Mouse (Mus musculus) heart, embryonic 10.5 days (tissue): ENCODE data around the gene Ergic1. TPM values are rescaled to one million over a fixed set of nuclear protein-coding genes. Genes with fewer than 3 reads are reported as not detected.
A peak's percentile ranks its signal among the peaks of the same experiment; 100 is the strongest.

Experiments
- DNase-seq: peaks from one replicate; pipeline ENCODE4 v3.0.0-alpha.2; 2017; ENCODE audit warnings: low spot score
- H3K27ac ChIP-seq: fragments of 300-500 bp; sonication (generic); 2 replicates; pipeline ENCODE4 v1.5.1; 2016; ENCODE audit warnings: mild to moderate bottlenecking
- H3K27me3 ChIP-seq: fragments of 300-500 bp; sonication (generic); 2 replicates; pipeline ENCODE4 v1.6.1; 2016; ENCODE audit warnings: mild to moderate bottlenecking; ENCODE audit not compliant: poor library complexity, insufficient read depth, severe bottlenecking
- H3K36me3 ChIP-seq: fragments of 300-500 bp; sonication (generic); 2 replicates; pipeline ENCODE4 v1.6.1; 2016; ENCODE audit warnings: mild to moderate bottlenecking, moderate library complexity
- H3K4me1 ChIP-seq: fragments of 300-500 bp; sonication (generic); 2 replicates; pipeline ENCODE4 v1.6.1; 2016; ENCODE audit warnings: mild to moderate bottlenecking
- H3K4me3 ChIP-seq: fragments of 300-500 bp; sonication (generic); 2 replicates; pipeline ENCODE4 v1.5.1; 2016; ENCODE audit warnings: mild to moderate bottlenecking, moderate library complexity
- H3K9me3 ChIP-seq: fragments of 300-500 bp; sonication (generic); 2 replicates; pipeline ENCODE4 v1.6.1; 2016; ENCODE audit warnings: mild to moderate bottlenecking, moderate library complexity
- WGBS: fragments of 180-500 bp; shearing (Covaris S2); methylation state at CpG from one replicate; pipeline ENCODE4 v1.1.7; 2016; 5-methylcytosine and 5-hydroxymethylcytosine counted together
- polyA plus RNA-seq: library from polyadenylated mRNA; unstranded; fragments of >200 nt; fragmentation: Nextera tagmentation; extraction: Ambion mirVana; gene quantifications from 2 replicates; pipeline ENCODE4 v1.2.1, GENCODE M21; 2016

Gene Ergic1
- polyA plus RNA-seq, 1 experiment from 2014 or later, result 150 TPM

DNA sequence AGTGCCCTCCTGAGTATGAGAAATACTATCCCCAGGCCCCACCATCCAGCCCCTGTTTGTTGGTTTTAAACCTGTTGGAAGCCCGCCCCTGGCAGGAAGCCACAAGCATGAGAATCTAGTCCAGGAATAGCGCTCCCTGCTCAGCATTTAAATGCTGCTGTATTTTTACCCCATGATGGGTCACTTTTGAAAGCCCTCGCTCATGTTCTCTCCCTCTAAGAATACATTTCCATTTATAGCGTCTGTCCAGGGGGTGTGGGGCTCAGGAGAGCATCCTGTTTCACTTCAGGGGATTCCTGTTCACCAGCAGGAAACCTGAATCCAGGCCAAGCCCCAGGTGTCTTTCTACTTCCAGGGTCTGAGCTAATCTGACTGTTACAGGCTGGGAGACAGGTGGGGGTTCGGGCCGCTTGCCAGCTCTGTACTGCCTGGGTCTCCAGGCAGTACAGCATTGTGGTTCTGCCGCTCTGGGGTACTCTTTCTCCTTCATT, 34.9 kb downstream of the Ergic1 start:
- H3K27ac ChIP-seq, result peak overlapping the region; percentile 89
- H3K4me1 ChIP-seq, result peaks cover 62% of the 10 kb centered on the region
- H3K4me3 ChIP-seq, result peak overlapping the region; percentile 20; the same call in 1 of the 2 replicates
- peaks cover 23% of the 10 kb centered on the region; the same call in 1 of the 2 replicates for H3K36me3 ChIP-seq
- no peaks in the 10 kb centered on the region for H3K27me3 ChIP-seq
- WGBS, result 46% methylated on average over 7 of the region's 7 CpGs
- DNase-seq, result peak; percentile 81
- H3K9me3 ChIP-seq, result no peaks in the 10 kb centered on the region

- H3K4me1 ChIP-seq, result peaks cover 65% of the 10 kb centered on the region
These were observed 35.7 kb downstream of the Ergic1 start for GRCm38 (mm10) chr17:26596856-26597481.

DNA sequence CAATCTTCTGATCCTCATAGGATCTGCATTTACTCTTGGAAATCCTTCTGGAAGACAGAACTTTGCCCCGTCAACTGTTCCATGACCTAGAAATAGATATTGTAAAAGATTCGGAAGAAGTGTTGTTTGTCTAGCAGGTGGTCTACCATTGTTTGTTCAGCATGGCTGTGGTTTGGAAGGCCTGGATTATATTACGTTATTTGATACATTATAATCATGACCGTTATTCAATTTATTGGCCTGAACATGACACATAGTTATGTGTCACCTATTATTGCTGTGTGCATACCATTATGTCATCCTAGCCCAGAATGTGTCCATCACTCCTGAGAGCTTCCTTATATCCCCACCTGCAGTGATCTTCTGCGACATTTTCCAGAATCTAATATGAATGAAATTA, 37.6 kb downstream of the Ergic1 start:
- Histone ChIP-seq H3K4me3 (no peak overlapping the region), H3K27ac (no peak overlapping the region), H3K36me3 (0 out of 2 replicates have a peak, but pooled peaks cover 9% of the 10 kb centered on the region), H3K27me3 (no peaks in the 10 kb centered on the region), H3K9me3 (no peaks in the 10 kb centered on the region), H3K4me1 (peaks cover 73% of the 10 kb centered on the region)
- DNase-seq, result no peak
- 89% methylated on average over 5 of the region's 5 CpGs for WGBS

More at GRCm38 (mm10) chr17:26596856-26597481, 35.7 kb downstream of the Ergic1 start:
- Histone ChIP-seq H3K27ac (peak overlapping the region; percentile 89), H3K4me3 (no peak overlapping the region), H3K27me3 (no peaks in the 10 kb centered on the region), H3K9me3 (no peaks in the 10 kb centered on the region), H3K36me3 (peaks cover 20% of the 10 kb centered on the region; the same call in 1 of the 2 replicates)
- DNase-seq, result no peak
- WGBS, result 71% methylated on average over 6 of the region's 6 CpGs

DNA sequence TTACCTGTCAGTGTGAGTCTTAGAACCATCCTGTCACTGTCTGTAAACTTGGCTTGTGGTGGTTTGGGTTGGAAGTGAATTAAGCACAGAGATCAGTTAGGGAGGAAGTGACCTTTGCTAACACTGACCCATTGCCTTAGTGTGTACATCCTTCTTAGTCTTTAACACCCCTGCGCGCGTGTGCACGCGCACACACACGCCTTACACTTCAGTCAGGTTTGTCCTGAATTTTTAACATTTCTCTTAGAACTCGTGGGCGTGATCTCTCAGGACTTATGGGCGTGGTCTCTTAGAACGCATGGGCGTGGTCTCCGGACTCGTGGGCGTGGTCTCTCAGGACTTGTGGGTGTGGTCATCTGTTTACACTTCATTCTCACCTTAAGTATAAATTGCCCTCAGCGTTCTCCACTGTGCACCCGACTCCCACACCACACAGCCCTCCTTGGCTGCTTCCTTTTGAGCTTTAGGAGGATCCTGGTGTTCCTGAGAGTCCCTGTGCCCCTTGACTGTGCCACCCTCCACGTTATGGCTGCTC, 39.7 kb downstream of the Ergic1 start:
- Histone ChIP-seq H3K27me3 (no peaks in the 10 kb centered on the region), H3K4me1 (peaks cover 52% of the 10 kb centered on the region), H3K27ac (peak overlapping the region; percentile 72), H3K4me3 (no peak overlapping the region), H3K9me3 (no peaks in the 10 kb centered on the region), H3K36me3 (peaks cover 25% of the 10 kb centered on the region; the same call in 1 of the 2 replicates)
- WGBS, result 58% methylated on average over 17 of the region's 17 CpGs
- DNase-seq, result no peak

DNA sequence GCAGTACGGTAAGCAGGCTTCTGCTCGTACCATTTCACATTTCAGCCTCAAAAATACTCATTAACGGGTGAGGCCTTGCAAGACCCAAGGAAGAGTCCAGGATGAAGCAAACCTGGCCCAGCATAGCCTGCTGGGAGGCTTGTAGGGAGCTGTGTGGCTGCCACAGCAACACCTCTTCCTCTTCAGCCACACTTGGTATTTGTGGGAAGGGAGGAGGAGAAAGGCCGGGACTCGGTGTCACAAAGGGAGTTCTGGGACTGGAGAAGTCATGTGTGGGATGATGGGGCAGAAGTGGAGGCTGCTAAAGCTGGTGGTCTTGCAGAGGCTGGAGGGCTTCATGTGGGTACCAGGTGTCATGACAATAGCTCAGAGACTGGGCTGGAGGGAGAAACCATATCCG, 40.2 kb downstream of the Ergic1 start:
- DNase-seq, result no peak
- Histone ChIP-seq H3K27ac (peak overlapping the region; percentile 72), H3K27me3 (no peaks in the 10 kb centered on the region), H3K36me3 (peaks cover 26% of the 10 kb centered on the region; the same call in 1 of the 2 replicates), H3K9me3 (no peaks in the 10 kb centered on the region), H3K4me3 (no peak overlapping the region), H3K4me1 (peaks cover 46% of the 10 kb centered on the region)
- 61% methylated on average over 6 of the region's 6 CpGs for WGBS

DNA sequence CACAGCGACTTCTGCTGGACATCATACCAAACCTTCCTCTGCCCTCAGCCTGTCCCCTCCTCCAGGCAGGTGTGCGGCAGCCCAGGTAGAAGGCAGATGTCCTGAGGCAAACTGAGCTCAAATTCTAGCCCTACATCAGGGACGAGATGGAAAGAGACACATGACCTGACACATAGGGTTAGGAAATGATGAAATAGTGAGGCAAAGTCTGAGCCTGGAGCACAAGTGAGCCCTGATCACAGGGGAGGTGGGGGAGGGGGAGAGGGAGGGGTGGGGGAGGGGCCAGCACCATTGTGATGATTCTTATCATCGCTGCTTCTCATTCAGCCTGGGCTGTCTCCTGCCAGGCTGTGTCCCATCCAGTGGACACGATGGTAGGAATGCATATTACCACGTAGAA, 40.6 kb downstream of the Ergic1 start:
- H3K27me3 ChIP-seq, result no peaks in the 10 kb centered on the region
- H3K4me3 ChIP-seq, result no peak overlapping the region
- peak overlapping the region; percentile 72 for H3K27ac ChIP-seq
- H3K36me3 ChIP-seq, result peaks cover 30% of the 10 kb centered on the region
- peaks cover 42% of the 10 kb centered on the region for H3K4me1 ChIP-seq
- WGBS, result 51% methylated on average over 6 of the region's 6 CpGs
- H3K9me3 ChIP-seq, result no peaks in the 10 kb centered on the region
- DNase-seq, result no peak

DNA sequence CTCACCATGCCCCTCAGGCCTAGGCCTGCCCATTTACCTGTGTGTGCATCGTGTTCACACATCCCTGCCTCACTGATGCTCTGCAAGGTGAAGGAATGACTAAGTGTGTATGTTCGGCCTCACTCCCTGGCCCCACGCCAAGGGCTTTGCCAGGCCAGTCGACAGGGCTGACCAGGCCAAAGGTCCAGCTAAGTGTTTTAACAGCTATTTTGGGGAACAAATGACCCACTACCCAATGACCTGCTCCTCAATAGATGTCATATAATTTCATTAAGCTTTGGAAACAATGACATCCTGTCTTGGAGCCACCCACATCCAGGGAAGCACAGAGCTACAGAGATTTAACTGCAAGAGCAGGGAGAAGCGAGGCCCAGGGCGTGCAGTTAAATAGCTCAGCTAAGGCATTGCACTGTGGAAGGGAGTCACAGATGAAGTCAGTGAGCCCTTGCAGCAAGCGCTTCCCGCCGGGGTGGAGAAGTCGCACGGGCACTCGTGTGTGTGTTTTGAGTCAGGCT, 41.1 kb downstream of the Ergic1 start:
- Histone ChIP-seq H3K36me3 (peaks cover 31% of the 10 kb centered on the region), H3K27me3 (no peaks in the 10 kb centered on the region), H3K4me1 (peaks cover 39% of the 10 kb centered on the region), H3K4me3 (no peak overlapping the region), H3K27ac (peak overlapping the region; percentile 72), H3K9me3 (no peaks in the 10 kb centered on the region)
- DNase-seq, result no peak
- WGBS, result 67% methylated on average over 12 of the region's 12 CpGs

GRCm38 (mm10) chr17:26603311-26603710, 42.0 kb downstream of the Ergic1 start:
- Histone ChIP-seq H3K9me3 (no peaks in the 10 kb centered on the region), H3K36me3 (peaks cover 36% of the 10 kb centered on the region), H3K4me1 (peaks cover 41% of the 10 kb centered on the region), H3K27ac (peak overlapping the region; percentile 72), H3K4me3 (no peak overlapping the region), H3K27me3 (no peaks in the 10 kb centered on the region)
- WGBS, result 87% methylated on average over 8 of the region's 8 CpGs
- DNase-seq, result no peak

DNA sequence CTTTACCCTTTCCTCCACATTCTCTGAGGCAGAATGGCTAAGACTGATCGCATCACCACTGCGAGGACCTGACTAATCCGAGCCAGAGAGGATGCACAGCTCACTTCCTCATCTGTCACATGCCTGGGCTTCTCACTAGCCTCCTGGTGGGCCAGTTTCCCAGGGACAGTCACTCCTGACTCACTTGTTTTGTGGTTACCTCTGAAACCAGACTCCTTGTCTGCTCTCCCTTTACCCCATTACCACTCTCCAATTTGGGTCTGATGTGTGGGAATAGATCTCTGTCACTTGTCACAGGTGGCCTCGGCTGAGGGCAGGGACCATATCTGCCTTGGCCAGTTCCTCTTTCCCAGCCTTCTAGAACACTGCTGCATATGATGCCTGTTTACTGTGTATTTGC, 44.3 kb downstream of the Ergic1 start:
- Histone ChIP-seq H3K4me3 (no peak overlapping the region), H3K4me1 (peaks cover 46% of the 10 kb centered on the region), H3K27ac (peak overlapping the region; percentile 1; the same call in 1 of the 2 replicates), H3K36me3 (peaks cover 52% of the 10 kb centered on the region), H3K27me3 (no peaks in the 10 kb centered on the region), H3K9me3 (no peaks in the 10 kb centered on the region)
- 88% methylated on average over 4 of the region's 4 CpGs for WGBS
- no peak for DNase-seq

- Histone ChIP-seq H3K27ac (no peak overlapping the region), H3K36me3 (peaks cover 58% of the 10 kb centered on the region)
These were observed 45.2 kb downstream of the Ergic1 start for GRCm38 (mm10) chr17:26606516-26606915.

DNA sequence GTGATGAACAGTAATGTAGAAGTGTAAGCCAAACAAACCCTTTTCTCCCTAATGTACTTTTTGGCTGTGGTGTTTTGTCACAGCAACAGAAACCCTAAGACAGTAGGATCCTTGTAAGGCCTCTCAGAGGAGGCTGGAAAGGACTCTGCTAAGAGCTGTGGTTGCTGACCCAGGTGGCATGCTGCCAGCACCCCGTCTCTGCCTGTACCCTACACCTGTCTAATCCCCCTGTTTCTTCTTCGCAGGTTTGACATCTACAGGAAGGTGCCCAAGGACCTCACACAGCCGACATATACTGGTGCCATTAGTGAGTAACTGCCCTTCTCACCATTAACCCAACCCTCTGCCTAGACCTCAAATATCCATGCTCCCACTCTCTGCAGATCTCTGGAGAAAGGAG, 47.1 kb downstream of the Ergic1 start:
- no peak overlapping the region for H3K27ac ChIP-seq
- no peak for DNase-seq
- H3K27me3 ChIP-seq, result no peaks in the 10 kb centered on the region
- WGBS, result 89% methylated on average over 3 of the region's 3 CpGs
- H3K4me1 ChIP-seq, result peaks cover 36% of the 10 kb centered on the region
- H3K9me3 ChIP-seq, result no peaks in the 10 kb centered on the region
- peaks cover 61% of the 10 kb centered on the region for H3K36me3 ChIP-seq
- no peak overlapping the region for H3K4me3 ChIP-seq

More at GRCm38 (mm10) chr17:26606516-26606915, 45.2 kb downstream of the Ergic1 start:
- Histone ChIP-seq H3K27me3 (no peaks in the 10 kb centered on the region), H3K4me1 (peaks cover 46% of the 10 kb centered on the region), H3K9me3 (no peaks in the 10 kb centered on the region), H3K4me3 (no peak overlapping the region)
- DNase-seq, result no peak
- 84% methylated on average over 2 of the region's 2 CpGs for WGBS

DNA sequence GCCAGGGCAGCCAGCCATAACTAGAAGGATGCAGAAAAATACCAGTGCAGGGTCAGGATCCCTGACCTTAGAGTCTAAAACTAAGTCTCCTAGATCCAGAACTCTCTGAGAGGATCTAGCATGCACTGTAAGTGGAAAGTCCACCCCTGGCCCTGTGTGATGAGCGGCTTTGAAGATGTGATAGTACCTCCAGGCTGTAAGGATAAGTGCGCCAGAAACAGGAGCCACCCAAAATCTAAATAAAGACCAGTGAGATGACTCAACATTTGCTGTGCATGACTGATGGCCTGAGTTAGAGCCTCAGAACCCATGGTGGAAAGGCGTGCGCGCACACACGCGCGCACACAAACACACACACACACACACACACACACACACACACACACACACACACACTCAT, 47.6 kb downstream of the Ergic1 start:
- WGBS, result 79% methylated on average over 8 of the region's 8 CpGs
- Histone ChIP-seq H3K4me1 (peaks cover 35% of the 10 kb centered on the region), H3K9me3 (no peaks in the 10 kb centered on the region), H3K36me3 (peaks cover 65% of the 10 kb centered on the region), H3K27ac (no peak overlapping the region), H3K27me3 (no peaks in the 10 kb centered on the region), H3K4me3 (no peak overlapping the region)
- peak; percentile 85 for DNase-seq

DNA sequence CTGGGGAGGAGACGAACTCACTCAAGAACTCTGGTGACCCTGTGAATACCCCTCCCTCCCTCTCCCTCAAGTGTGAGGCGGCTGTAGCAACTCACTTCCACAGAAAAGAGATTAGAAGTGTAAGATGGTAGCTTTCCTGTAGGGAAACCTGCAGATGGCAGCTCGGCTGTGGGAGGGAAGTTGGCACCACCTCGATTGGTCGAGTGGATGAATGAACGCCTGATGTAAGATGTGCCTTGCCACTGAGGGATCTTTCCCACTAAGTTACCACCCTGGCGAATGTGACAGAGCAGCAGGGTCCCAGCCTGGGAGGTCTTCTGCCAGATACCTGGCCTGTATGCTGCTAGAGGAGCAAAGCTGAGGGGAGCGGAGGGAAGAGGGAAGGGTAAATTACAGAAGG, 48.5 kb downstream of the Ergic1 start:
- Histone ChIP-seq H3K27ac (peak overlapping the region; percentile 90), H3K4me3 (no peak overlapping the region), H3K27me3 (no peaks in the 10 kb centered on the region), H3K9me3 (no peaks in the 10 kb centered on the region), H3K4me1 (peaks cover 41% of the 10 kb centered on the region), H3K36me3 (peaks cover 70% of the 10 kb centered on the region)
- no peak for DNase-seq
- WGBS, result 71% methylated on average over 8 of the region's 8 CpGs
